Mouse (Mus musculus): ENCODE results near the gene Chst3. TPM values are rescaled to one million over a fixed set of nuclear protein-coding genes. Genes with fewer than 3 reads are reported as not detected.

Chst3 gene
- polyA plus RNA-seq, 1 experiment, result 1.7 TPM

DNA sequence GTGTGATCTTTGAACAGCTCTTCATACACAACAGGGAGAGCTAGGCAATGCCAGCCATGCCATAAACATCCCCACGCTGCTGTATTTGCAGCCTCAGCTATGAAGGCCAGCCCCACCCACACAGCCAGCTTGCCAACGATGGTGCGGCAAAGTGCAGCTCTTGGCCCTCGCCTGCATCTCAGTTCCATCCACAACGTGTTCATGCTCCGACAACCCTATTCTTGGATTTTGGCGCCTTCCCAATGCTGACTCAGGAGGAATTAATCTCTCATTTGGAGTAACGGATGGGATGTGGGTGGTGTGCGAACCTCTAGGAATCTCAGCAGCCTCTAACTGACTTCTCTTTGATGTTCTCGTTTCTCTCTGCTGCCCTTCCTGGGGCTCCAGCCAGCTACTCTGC, 46.0 kb downstream of the Chst3 start:
- no peak for TF ChIP-seq CTCF (IDR thresholded peaks at IDR 0.05; ENCODE audit: control insufficient read depth, insufficient read depth, insufficient read length)
- no peak for TF ChIP-seq FOSL1 (IDR thresholded peaks at IDR 0.05; ENCODE audit: insufficient read depth, low read length, poor library complexity, severe bottlenecking)
- TF ChIP-seq MAX (IDR thresholded peaks at IDR 0.05), result no peak
- TF ChIP-seq MYOD1 (IDR thresholded peaks at IDR 0.05; ENCODE audit: control insufficient read depth, insufficient read length, low read depth), result no peak
- no peak for TF ChIP-seq CEBPB (IDR thresholded peaks at IDR 0.05; ENCODE audit: low read depth)
- H3K4me3 ChIP-seq (ENCODE audit: insufficient read depth, poor library complexity, severe bottlenecking), result no peak overlapping the region
- no peaks in the 10 kb centered on the region for H3K36me3 ChIP-seq (ENCODE audit: control insufficient read depth, insufficient read depth)
- no peak overlapping the region for H3ac ChIP-seq (ENCODE audit: control insufficient read depth, insufficient read length, low read depth)
- no peaks in the 10 kb centered on the region for H3K79me2 ChIP-seq (ENCODE audit: control insufficient read depth, insufficient read depth)
- H3K27me3 ChIP-seq (ENCODE audit: control insufficient read depth, insufficient read depth, insufficient read length), result no peaks in the 10 kb centered on the region
- no peaks in the 10 kb centered on the region for H3K79me3 ChIP-seq (ENCODE audit: low read depth)

DNA sequence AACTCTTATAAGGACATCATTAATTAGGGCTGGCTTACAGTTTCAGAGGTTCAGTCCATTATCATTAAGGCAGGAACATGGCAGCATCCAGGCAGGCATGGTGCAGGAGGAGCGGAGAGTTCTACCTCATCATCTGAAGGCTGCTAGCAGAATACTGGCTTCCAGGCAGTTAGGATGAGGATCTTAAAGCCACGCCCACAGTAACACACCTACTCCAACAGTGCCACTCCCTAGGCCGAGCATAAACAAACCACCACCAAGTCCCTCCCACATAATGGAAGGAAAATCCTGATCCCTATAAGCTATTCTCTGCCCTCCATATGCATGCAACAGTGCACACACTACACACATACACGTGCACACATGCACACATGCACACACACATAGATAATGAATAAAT, 46.8 kb downstream of the Chst3 start:
- TF ChIP-seq MAX (IDR thresholded peaks at IDR 0.05) (no peak), MYOG (IDR thresholded peaks at IDR 0.05; ENCODE audit: control insufficient read depth, extremely low read depth, insufficient read length) (no peak), CEBPB (IDR thresholded peaks at IDR 0.05; ENCODE audit: low read depth) (no peak), MYOD1 (IDR thresholded peaks at IDR 0.05; ENCODE audit: control insufficient read depth, insufficient read length, low read depth) (no peak), FOSL1 (IDR thresholded peaks at IDR 0.05; ENCODE audit: insufficient read depth, low read length, poor library complexity, severe bottlenecking) (no peak), CTCF (IDR thresholded peaks at IDR 0.05; ENCODE audit: control insufficient read depth, insufficient read depth, insufficient read length) (no peak), USF1 (IDR thresholded peaks at IDR 0.05; ENCODE audit: low read depth) (no peak)
- H3K79me3 ChIP-seq (ENCODE audit: low read depth), result no peaks in the 10 kb centered on the region

DNA sequence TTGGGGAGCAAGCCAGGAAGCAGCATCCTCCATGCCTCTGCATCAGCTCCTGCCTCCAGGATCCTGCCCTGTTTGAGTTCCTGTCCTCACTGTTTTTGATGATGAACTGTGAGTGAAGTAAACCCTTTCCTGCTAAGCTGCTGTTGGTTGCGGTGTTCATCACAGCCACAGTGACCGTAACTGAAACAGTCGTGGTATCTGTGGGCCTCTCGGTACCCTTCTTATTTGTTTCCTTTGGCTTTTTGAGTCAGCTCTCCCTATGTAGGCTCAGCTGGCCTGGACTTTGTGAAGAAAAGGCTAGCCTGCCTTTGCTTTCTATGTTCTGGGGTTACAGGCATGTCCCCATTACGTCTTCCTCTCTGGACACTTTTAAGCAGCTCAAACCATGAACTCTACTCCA, 47.7 kb downstream of the Chst3 start:
- TF ChIP-seq CTCF (IDR thresholded peaks at IDR 0.05; ENCODE audit: control insufficient read depth, insufficient read depth, insufficient read length) (no peak), FOSL1 (IDR thresholded peaks at IDR 0.05; ENCODE audit: insufficient read depth, low read length, poor library complexity, severe bottlenecking) (no peak), CEBPB (IDR thresholded peaks at IDR 0.05; ENCODE audit: low read depth) (no peak), USF1 (IDR thresholded peaks at IDR 0.05; ENCODE audit: low read depth) (no peak), MYOG (IDR thresholded peaks at IDR 0.05; ENCODE audit: control insufficient read depth, extremely low read depth, insufficient read length) (no peak), MAX (IDR thresholded peaks at IDR 0.05) (no peak), MYOD1 (IDR thresholded peaks at IDR 0.05; ENCODE audit: control insufficient read depth, insufficient read length, low read depth) (no peak)
- no peaks in the 10 kb centered on the region for H3K36me3 ChIP-seq (ENCODE audit: control insufficient read depth, insufficient read depth)
- H3ac ChIP-seq (ENCODE audit: control insufficient read depth, insufficient read length, low read depth), result no peak overlapping the region

More for the DNA sequence above, 46.8 kb downstream of the Chst3 start:
- Histone ChIP-seq H3ac (ENCODE audit: control insufficient read depth, insufficient read length, low read depth) (no peak overlapping the region), H3K79me2 (ENCODE audit: control insufficient read depth, insufficient read depth) (no peaks in the 10 kb centered on the region), H3K27me3 (ENCODE audit: control insufficient read depth, insufficient read depth, insufficient read length) (no peaks in the 10 kb centered on the region), H3K4me3 (ENCODE audit: insufficient read depth, poor library complexity, severe bottlenecking) (no peak overlapping the region), H3K36me3 (ENCODE audit: control insufficient read depth, insufficient read depth) (no peaks in the 10 kb centered on the region)

DNA sequence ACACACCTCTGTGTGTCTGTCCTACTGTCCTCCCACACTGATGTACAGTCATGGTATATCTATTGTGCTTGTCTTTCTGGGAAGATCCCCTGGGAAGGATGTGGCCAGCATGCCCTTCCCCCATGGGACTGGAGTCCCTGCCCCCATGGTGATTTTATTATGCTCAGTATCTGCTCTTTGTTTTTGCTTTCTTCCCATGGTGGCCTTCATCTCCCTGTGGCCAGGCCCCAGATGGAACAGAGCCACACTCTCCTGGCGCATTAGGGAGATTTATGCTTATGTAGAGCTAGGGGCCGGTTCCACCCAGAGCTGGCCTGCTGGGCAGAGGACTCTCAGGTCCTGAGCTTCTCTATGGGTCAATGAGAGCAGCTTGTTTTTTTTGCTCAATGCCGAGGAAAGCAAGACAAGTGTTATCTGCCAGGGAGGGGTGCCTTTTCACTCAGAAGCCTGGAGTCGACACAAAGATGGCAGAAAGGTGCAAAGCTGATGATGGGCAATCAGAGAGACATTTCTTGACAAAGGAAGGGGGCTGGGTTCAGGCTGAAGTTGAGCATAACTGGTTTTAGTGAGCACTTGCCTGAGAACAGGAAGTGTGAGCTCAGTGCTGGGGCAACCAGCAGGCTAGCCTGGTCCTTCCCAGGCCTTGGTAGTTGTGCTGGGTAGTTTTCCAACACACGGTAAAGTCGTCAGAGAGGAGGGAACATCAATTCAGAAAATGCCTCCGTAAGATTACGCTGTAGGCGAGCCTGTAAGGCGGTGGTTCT, 48.6 kb downstream of the Chst3 start:
- Histone ChIP-seq H3K79me2 (ENCODE audit: control insufficient read depth, insufficient read depth) (no peaks in the 10 kb centered on the region), H3K36me3 (ENCODE audit: control insufficient read depth, insufficient read depth) (no peaks in the 10 kb centered on the region), H3K4me3 (ENCODE audit: insufficient read depth, poor library complexity, severe bottlenecking) (no peak overlapping the region), H3K27me3 (ENCODE audit: control insufficient read depth, insufficient read depth, insufficient read length) (no peaks in the 10 kb centered on the region), H3ac (ENCODE audit: control insufficient read depth, insufficient read length, low read depth) (no peak overlapping the region), H3K79me3 (ENCODE audit: low read depth) (no peaks in the 10 kb centered on the region)
- no peak for TF ChIP-seq FOSL1 (IDR thresholded peaks at IDR 0.05; ENCODE audit: insufficient read depth, low read length, poor library complexity, severe bottlenecking)
- no peak for TF ChIP-seq MYOG (IDR thresholded peaks at IDR 0.05; ENCODE audit: control insufficient read depth, extremely low read depth, insufficient read length)
- no peak for TF ChIP-seq MYOD1 (IDR thresholded peaks at IDR 0.05; ENCODE audit: control insufficient read depth, insufficient read length, low read depth)
- no peak for TF ChIP-seq CEBPB (IDR thresholded peaks at IDR 0.05; ENCODE audit: low read depth)
- no peak for TF ChIP-seq MAX (IDR thresholded peaks at IDR 0.05)
- no peak for TF ChIP-seq CTCF (IDR thresholded peaks at IDR 0.05; ENCODE audit: control insufficient read depth, insufficient read depth, insufficient read length)
- TF ChIP-seq USF1 (IDR thresholded peaks at IDR 0.05; ENCODE audit: low read depth), result no peak

More for the DNA sequence above, 47.7 kb downstream of the Chst3 start:
- Histone ChIP-seq H3K79me3 (ENCODE audit: low read depth) (no peaks in the 10 kb centered on the region), H3K4me3 (ENCODE audit: insufficient read depth, poor library complexity, severe bottlenecking) (no peak overlapping the region), H3K79me2 (ENCODE audit: control insufficient read depth, insufficient read depth) (no peaks in the 10 kb centered on the region), H3K27me3 (ENCODE audit: control insufficient read depth, insufficient read depth, insufficient read length) (no peaks in the 10 kb centered on the region)

DNA sequence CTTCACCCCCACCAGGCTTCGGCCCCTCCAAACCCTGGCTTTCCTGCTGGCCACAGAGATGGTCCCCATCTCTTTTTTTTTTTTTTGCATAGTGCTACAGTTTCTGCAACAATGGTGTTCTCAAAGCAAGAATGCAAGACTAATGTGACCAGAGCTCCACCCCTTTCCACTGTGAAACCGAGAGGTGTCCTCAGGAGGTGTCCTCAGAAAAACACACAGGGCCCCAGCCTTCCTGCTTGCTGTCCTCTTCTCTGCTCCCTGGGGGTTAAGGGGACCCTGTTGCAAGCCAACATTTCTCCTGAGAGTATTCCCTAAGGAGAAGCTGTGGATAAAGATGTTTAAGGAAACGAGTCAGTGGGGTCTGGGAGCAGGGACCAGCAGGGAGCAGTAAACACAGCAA, 50.1 kb downstream of the Chst3 start:
- Histone ChIP-seq H3K79me2 (ENCODE audit: control insufficient read depth, insufficient read depth) (no peaks in the 10 kb centered on the region), H3K27me3 (ENCODE audit: control insufficient read depth, insufficient read depth, insufficient read length) (no peaks in the 10 kb centered on the region), H3ac (ENCODE audit: control insufficient read depth, insufficient read length, low read depth) (no peak overlapping the region), H3K79me3 (ENCODE audit: low read depth) (no peaks in the 10 kb centered on the region), H3K36me3 (ENCODE audit: control insufficient read depth, insufficient read depth) (no peaks in the 10 kb centered on the region), H3K4me3 (ENCODE audit: insufficient read depth, poor library complexity, severe bottlenecking) (no peak overlapping the region)
- TF ChIP-seq MAX (IDR thresholded peaks at IDR 0.05), result no peak
- no peak for TF ChIP-seq FOSL1 (IDR thresholded peaks at IDR 0.05; ENCODE audit: insufficient read depth, low read length, poor library complexity, severe bottlenecking)
- TF ChIP-seq MYOG (IDR thresholded peaks at IDR 0.05; ENCODE audit: control insufficient read depth, extremely low read depth, insufficient read length), result no peak
- no peak for TF ChIP-seq CEBPB (IDR thresholded peaks at IDR 0.05; ENCODE audit: low read depth)
- TF ChIP-seq MYOD1 (IDR thresholded peaks at IDR 0.05; ENCODE audit: control insufficient read depth, insufficient read length, low read depth), result no peak
- TF ChIP-seq USF1 (IDR thresholded peaks at IDR 0.05; ENCODE audit: low read depth), result no peak
- TF ChIP-seq CTCF (IDR thresholded peaks at IDR 0.05; ENCODE audit: control insufficient read depth, insufficient read depth, insufficient read length), result no peak

All from C2C12 (cell line).